Comparison of ENCODE assay signal across 8 mouse cellular contexts in the genomic region with DNA sequence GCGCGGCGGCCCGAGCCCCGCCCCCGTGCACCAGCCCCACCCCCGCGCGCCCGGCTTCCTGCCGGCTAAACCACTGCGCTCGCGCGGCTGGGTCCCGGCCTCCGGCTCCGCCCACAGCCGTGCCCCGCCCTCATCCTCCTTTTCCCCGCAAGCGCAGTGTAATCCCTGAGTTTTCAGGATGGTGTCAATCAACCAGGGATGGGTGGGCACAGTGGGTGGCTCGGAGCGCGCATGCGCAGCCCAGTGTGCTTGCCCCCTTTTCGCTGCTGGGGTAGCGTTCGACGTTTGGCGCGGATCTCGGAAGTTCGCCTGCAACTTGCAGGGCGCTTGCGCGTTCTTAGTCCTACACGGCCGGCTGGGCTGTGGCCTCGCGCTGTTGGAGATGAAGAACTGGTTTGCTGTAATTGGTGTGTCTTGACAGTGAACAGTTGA. TPM values are rescaled to one million over a fixed set of nuclear protein-coding genes. Genes with fewer than 3 reads are reported as not detected.
DNase-seq lines count a peak whose midpoint lies in the region; ATAC-seq and TF ChIP-seq lines count a peak whose summit lies in the region.

Uxs1 (minus strand) TSS at position 38 of the 432 bp plus-strand sequence.

- no peaks in the 10 kb centered on the region for H3K9me3 ChIP-seq in ES-E14 (ENCODE audit: control insufficient read depth, insufficient read depth, low read depth, low read length)
- H3K9me3 ChIP-seq in forebrain, embryonic 15.5 days, result no peaks in the 10 kb centered on the region

- peak; percentile 99 for ATAC-seq in forebrain, embryonic 15.5 days (replicated peaks)
- ATAC-seq in neutrophil, adult 5-6 weeks (ENCODE audit: extremely low read depth, insufficient number of reproducible peaks, low FRiP score, poor library complexity, severe bottlenecking), result peak; percentile 87

- intact Hi-C loops in heart, postnatal 25 days (cut with DNase I), result loop anchor here (5.0 to 10.0 kb wide), 4 partner anchors 65 to 733 kb away; partner anchors contain the start of genes AI597479, Tex30, Tgfbrap1 and Tpp2

- H3K36me3 ChIP-seq in ES-E14 (ENCODE audit: control insufficient read depth, insufficient read depth, low read length, poor library complexity, severe bottlenecking), result no peaks in the 10 kb centered on the region
- H3K36me3 ChIP-seq in forebrain, embryonic 15.5 days, result no peaks in the 10 kb centered on the region

- in situ Hi-C loops in ES-E14 (cut with MboI; ENCODE audit: low sequenced_read_pairs in 2 of 2, unreplicated experiment in 2 of 2), result no loop called here

- no peaks in the 10 kb centered on the region for H3K27me3 ChIP-seq in forebrain, embryonic 15.5 days

- H3K27ac ChIP-seq in ES-E14 (ENCODE audit: insufficient read depth, low read depth, low read length, poor library complexity, severe bottlenecking), result peak within 1 kb of the TSS; percentile 60; the same call in 1 of the 2 replicates
- peak within 1 kb of the TSS; percentile 96 for H3K27ac ChIP-seq in forebrain, embryonic 15.5 days (replicated peaks)

- no peak for TF ChIP-seq CTCF in lung, adult 2 months (IDR thresholded peaks at IDR 0.05; ENCODE audit: insufficient read depth, low read length)

- peak within 1 kb of the TSS; percentile 88 to 97 for H3K4me3 ChIP-seq in ES-E14 (ENCODE audit: insufficient read depth in 1 of 2, low read depth in 1 of 2, low read length in 2 of 2, poor library complexity in 1 of 2, severe bottlenecking in 1 of 2)
- H3K4me3 ChIP-seq in forebrain, embryonic 15.5 days, result peak within 1 kb of the TSS; percentile 94
- peak within 1 kb of the TSS; percentile 81 for H3K4me3 ChIP-seq in lung, adult 2 months (replicated peaks; ENCODE audit: extremely low read depth, low read depth, low read length)

- H3K4me2 ChIP-seq in forebrain, embryonic 15.5 days (replicated peaks), result peak within 1 kb of the TSS; percentile 93

- peak within 1 kb of the TSS; percentile 91 for H3K9ac ChIP-seq in ES-E14 (ENCODE audit: insufficient read depth, low read depth, low read length, poor library complexity, severe bottlenecking)
- H3K9ac ChIP-seq in forebrain, embryonic 15.5 days (replicated peaks), result peak within 1 kb of the TSS; percentile 86

- TF ChIP-seq POLR2A in lung, adult 2 months (IDR thresholded peaks at IDR 0.05; ENCODE audit: borderline replicate concordance, extremely low read depth, low read depth, low read length), result peak; percentile 91; the same call in 1 of the 2 replicates

- WGBS in forebrain, embryonic 15.5 days, result 2% methylated on average over 41 of the region's 41 CpGs
- WGBS in lung, adult 2 months, result under 1% methylated on average over 41 of the region's 41 CpGs

- H3K4me1 ChIP-seq in ES-E14 (ENCODE audit: control insufficient read depth in 2 of 2, insufficient read depth in 2 of 2, low read length in 2 of 2, poor library complexity in 1 of 2), result peaks cover 0 to 2% of the 10 kb centered on the region in 2 experiments; a peak in 1 of 4 replicates
- peaks cover 39% of the 10 kb centered on the region for H3K4me1 ChIP-seq in forebrain, embryonic 15.5 days
- H3K4me1 ChIP-seq in lung, adult 2 months (ENCODE audit: control insufficient read depth, insufficient read depth, low read length), result peaks cover 3% of the 10 kb centered on the region

- DNase-seq in ES-E14 (ENCODE audit: low read depth, low spot score), result peak; percentile 93
- peak; percentile 99 for DNase-seq in cerebellum, adult 11-12 months
- DNase-seq in heart, postnatal 25 days (ENCODE audit: low spot score), result peak; percentile 98
- peak; percentile 99 for DNase-seq in layer of hippocampus, adult 18-20 months (ENCODE audit: low spot score in 2 of 2)
- DNase-seq in lung, adult 2 months, result peak; percentile 96
- DNase-seq in thymus, adult 18-20 months, result peak; percentile 99

TF ChIP-seq in ES-E14, 5 proteins besides CTCF, POLR2A, EP300 and RAD21:
- no peak for TF ChIP-seq CHD2 (IDR thresholded peaks at IDR 0.05; ENCODE audit: low read depth, low read length)
- no peak for TF ChIP-seq ZNF384 (IDR thresholded peaks at IDR 0.05; ENCODE audit: low read depth, low read length)
TF ChIP-seq in ES-E14: peak in this region for 0.

RNA-seq across cellular contexts. Expression of gene Uxs1, which starts in this region (rescaled TPM):
- 36.2 and 49.0 TPM in 2 replicates for total RNA-seq in ES-E14 (2012; rRNA removed)
- 17.7 and 17.9 TPM in 2 replicates for polyA plus RNA-seq in forebrain, embryonic 15.5 days (2015; fragmentation: Nextera tagmentation; extraction: Ambion mirVana)
- total RNA-seq in heart, postnatal 25 days (2021), result 1 to 10 TPM; 8.2 to 9.8 TPM
- 10 to 100 TPM; 46.6 to 51.1 TPM for total RNA-seq in layer of hippocampus, adult 18-20 months (2021)
- 11.4 and 11.5 TPM in 2 replicates for polyA plus RNA-seq in lung, adult 2 months (2012; rRNA removed)
- total RNA-seq in neutrophil, adult 5-6 weeks (2017), result 12.5 and 16.1 TPM in 2 replicates

Comparison
In these comparisons a context has a peak if more than half of its experiments do, and no peak if none do; other contexts are left out.
1. Peak in every context shown above with its lines: DNase-seq, ATAC-seq, H3K4me3 ChIP-seq and H3K27ac ChIP-seq.